Comparison of ENCODE assay signal across 26 mouse cellular contexts in the genomic region with DNA sequence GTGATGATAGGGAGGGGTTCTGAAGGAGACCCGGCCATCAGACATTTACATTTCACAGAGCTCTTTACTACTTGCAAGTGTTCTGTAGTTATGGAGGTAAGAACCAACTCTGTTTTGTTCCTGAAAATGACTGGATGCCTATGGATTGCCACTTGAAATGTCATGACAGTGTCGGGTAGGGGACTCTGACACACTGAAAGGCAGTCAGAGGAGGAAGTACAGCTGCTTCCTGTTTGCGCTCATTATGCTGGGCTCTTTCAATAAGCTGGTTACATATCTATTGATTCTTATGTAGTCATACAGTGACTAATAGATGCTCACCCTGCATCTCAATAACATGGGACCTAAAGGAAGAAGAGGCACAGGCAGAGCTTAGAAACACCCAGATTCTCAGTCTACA.
"Had no signal": no experiment of that assay in that cellular context is flagged by ENCODE, and none has a peak within 500 bp of the region (broad histone marks: within the 10 kb centered on the region; RNA-seq: fewer than 3 reads in every experiment).

No protein-coding gene starts in this region.

- H3K36me3 ChIP-seq: heart, embryonic 13.5 days; heart, embryonic 15.5 days; hindbrain, embryonic 13.5 days; hindbrain, embryonic 15.5 days; kidney, embryonic 15.5 days; limb, embryonic 13.5 days; limb, embryonic 15.5 days; liver, embryonic 12.5 days had no signal

- ATAC-seq: hindbrain, postnatal 0 days; intestine, embryonic 16.5 days; liver, embryonic 12.5 days had no signal

- H3K4me3 ChIP-seq: heart, adult 2 months; heart, embryonic 13.5 days; heart, embryonic 15.5 days; hindbrain, embryonic 13.5 days; hindbrain, embryonic 15.5 days; kidney, embryonic 15.5 days; limb, embryonic 13.5 days; limb, embryonic 15.5 days; liver, embryonic 12.5 days had no signal

- H3K4me2 ChIP-seq: heart, embryonic 11.5 days; heart, embryonic 13.5 days; heart, embryonic 15.5 days; hindbrain, embryonic 13.5 days; hindbrain, embryonic 15.5 days; kidney, embryonic 15.5 days; limb, embryonic 13.5 days; limb, embryonic 15.5 days; liver, embryonic 12.5 days had no signal

- H3K27ac ChIP-seq: heart, adult 2 months; heart, embryonic 13.5 days; heart, embryonic 15.5 days; hindbrain, embryonic 13.5 days; hindbrain, embryonic 15.5 days; hindbrain, postnatal 0 days; kidney, embryonic 15.5 days; kidney, postnatal 0 days; limb, embryonic 13.5 days; limb, embryonic 15.5 days; liver, embryonic 12.5 days; liver, embryonic 14.5 days had no signal

- DNase-seq: gastrocnemius, postnatal 14 days; gastrocnemius, postnatal 36 days; heart, adult 2 months; heart, postnatal 14 days; heart, postnatal 36 days; kidney, adult 11 months; kidney, adult 2 months; kidney, adult 9 months; kidney, postnatal 14 days; kidney, postnatal 36 days; layer of hippocampus, adult 9-11 months; layer of hippocampus, postnatal 36 days; left cerebral cortex, postnatal 4 days had no signal

- H3K4me1 ChIP-seq: hindbrain, embryonic 13.5 days; hindbrain, embryonic 15.5 days; kidney, embryonic 15.5 days; limb, embryonic 15.5 days; liver, embryonic 12.5 days had no signal

- H3K27me3 ChIP-seq: heart, embryonic 13.5 days; heart, embryonic 15.5 days; hindbrain, embryonic 13.5 days; hindbrain, embryonic 15.5 days; kidney, embryonic 15.5 days; limb, embryonic 13.5 days; limb, embryonic 15.5 days; liver, embryonic 12.5 days had no signal

- H3K9ac ChIP-seq: heart, embryonic 13.5 days; heart, embryonic 15.5 days; hindbrain, embryonic 13.5 days; hindbrain, embryonic 15.5 days; kidney, embryonic 15.5 days; limb, embryonic 13.5 days; limb, embryonic 15.5 days; liver, embryonic 12.5 days; liver, embryonic 14.5 days had no signal

- H3K9me3 ChIP-seq: heart, embryonic 13.5 days; heart, embryonic 15.5 days; hindbrain, embryonic 13.5 days; hindbrain, embryonic 15.5 days; kidney, embryonic 15.5 days; limb, embryonic 13.5 days; limb, embryonic 15.5 days; liver, embryonic 12.5 days had no signal
